Mouse (Mus musculus): ENCODE data around the gene Atoh7.

Atoh7 gene

GRCm38 (mm10) chr10:63130500-63130899, 31.0 kb downstream of the Atoh7 start:
- in situ Hi-C loops (cut with MboI; ENCODE audit: low pct_unique_long_range_greater_than_20kb in 1 of 2, low sequenced_read_pairs in 2 of 2, unreplicated experiment in 1 of 2): loop anchor here (10.0 kb wide), 2 partner anchors 244 to 254 kb away; partner anchors contain the start of genes Dnajc12 (in 1 of the 2) and Sirt1 (in 1 of the 2)

- in situ Hi-C loops (cut with MboI; ENCODE audit: low pct_unique_long_range_greater_than_20kb in 1 of 2, low sequenced_read_pairs in 2 of 2, unreplicated experiment in 1 of 2): loop anchor here (10.0 kb wide), 2 partner anchors 242 to 252 kb away; partner anchors contain the start of genes Dnajc12 (in 1 of the 2) and Sirt1 (in 1 of the 2)
Measured at GRCm38 (mm10) chr10:63132356-63132755, 32.9 kb downstream of the Atoh7 start.

GRCm38 (mm10) chr10:63133326-63133725, 33.9 kb downstream of the Atoh7 start:
- in situ Hi-C loops (cut with MboI; ENCODE audit: low pct_unique_long_range_greater_than_20kb in 1 of 2, low sequenced_read_pairs in 2 of 2, unreplicated experiment in 1 of 2): loop anchor here (10.0 kb wide), 2 partner anchors 241 to 251 kb away; partner anchors contain the start of genes Dnajc12 (in 1 of the 2) and Sirt1 (in 1 of the 2)

GRCm38 (mm10) chr10:63135680-63136079, 36.2 kb downstream of the Atoh7 start:
- in situ Hi-C loops (cut with MboI; ENCODE audit: low pct_unique_long_range_greater_than_20kb in 1 of 2, low sequenced_read_pairs in 2 of 2, unreplicated experiment in 1 of 2): loop anchor here (10.0 kb wide), 2 partner anchors 239 to 249 kb away; partner anchors contain the start of genes Dnajc12 (in 1 of the 2) and Sirt1 (in 1 of the 2)

- in situ Hi-C loops (cut with MboI; ENCODE audit: low pct_unique_long_range_greater_than_20kb in 1 of 2, low sequenced_read_pairs in 2 of 2, unreplicated experiment in 1 of 2): loop anchor here (10.0 kb wide), 2 partner anchors 238 to 248 kb away; partner anchors contain the start of genes Dnajc12 (in 1 of the 2) and Sirt1 (in 1 of the 2)
Measured at GRCm38 (mm10) chr10:63136436-63136835, 37.0 kb downstream of the Atoh7 start.

- in situ Hi-C loops (cut with MboI; ENCODE audit: low pct_unique_long_range_greater_than_20kb in 1 of 2, low sequenced_read_pairs in 2 of 2, unreplicated experiment in 1 of 2): no loop called here
Measured at GRCm38 (mm10) chr10:63142660-63143059, 43.2 kb downstream of the Atoh7 start.
